Mouse (Mus musculus) left cerebral cortex, adult 2 months (tissue): ENCODE measurements around the gene Sulf2. TPM values are rescaled to one million over a fixed set of nuclear protein-coding genes. Genes with fewer than 3 reads are reported as not detected.

Experiments used
- DNase-seq, 2 experiments: peaks; one replicate each; pipeline ENCODE4 v3.0.0; 2021 to 2022; ENCODE audit warnings: low spot score in 2 of 2, mixed read lengths in 1 of 2; ENCODE audit errors: extremely low spot score in 1 of 2
- H3K27ac ChIP-seq: fragments of 200-600 bp; 2 replicates; pipeline ENCODE4 v1.8.1; 2022
- H3K4me3 ChIP-seq: fragments of 200-600 bp; 2 replicates; pipeline ENCODE4 v1.8.1; 2022
- CTCF ChIP-seq: fragments of 200-600 bp; IDR thresholded peaks from 2 replicates; pipeline ENCODE4 v1.8.1; 2022; ENCODE audit warnings: antibody characterized with exemption, mild to moderate bottlenecking, moderate library complexity
- intact Hi-C: fragments of 180-260 bp; cut with DNase I; formaldehyde crosslinking; loops from one replicate; pipeline ENCODE4 v1.15.1; 2025
- total RNA-seq, 2 experiments: library from RNA; stranded (reverse); gene quantifications; 2 replicates each; pipeline ENCODE4 v1.2.3; 2021

Gene Sulf2
- total RNA-seq, 2 experiments from 2014 or later, result 100 to 102 TPM

DNA sequence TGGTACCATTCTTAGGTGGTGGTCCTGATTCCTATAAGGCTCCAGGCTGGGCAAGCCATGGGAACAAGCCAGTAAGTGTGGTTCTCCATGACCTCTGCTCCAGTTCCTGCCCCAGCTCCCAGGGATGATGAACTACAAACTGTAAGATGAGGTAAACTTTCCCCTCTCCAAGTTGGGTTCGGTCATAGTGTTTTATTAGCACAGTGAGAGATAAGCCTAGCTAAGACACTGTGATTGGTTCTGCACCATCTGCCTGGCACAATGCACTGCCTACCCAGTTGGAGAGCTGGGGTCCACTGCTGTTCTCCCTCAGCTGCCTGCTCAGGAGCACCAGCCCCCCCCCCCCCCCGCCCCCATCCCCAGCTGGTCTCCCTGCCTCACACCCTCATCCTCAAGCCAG, 30.4 kb downstream of the Sulf2 start:
- no peak overlapping the region for H3K4me3 ChIP-seq
- no peak overlapping the region for H3K27ac ChIP-seq
- no peak for TF ChIP-seq CTCF
- intact Hi-C loops, result no loop called here
- DNase-seq, result no peak

DNA sequence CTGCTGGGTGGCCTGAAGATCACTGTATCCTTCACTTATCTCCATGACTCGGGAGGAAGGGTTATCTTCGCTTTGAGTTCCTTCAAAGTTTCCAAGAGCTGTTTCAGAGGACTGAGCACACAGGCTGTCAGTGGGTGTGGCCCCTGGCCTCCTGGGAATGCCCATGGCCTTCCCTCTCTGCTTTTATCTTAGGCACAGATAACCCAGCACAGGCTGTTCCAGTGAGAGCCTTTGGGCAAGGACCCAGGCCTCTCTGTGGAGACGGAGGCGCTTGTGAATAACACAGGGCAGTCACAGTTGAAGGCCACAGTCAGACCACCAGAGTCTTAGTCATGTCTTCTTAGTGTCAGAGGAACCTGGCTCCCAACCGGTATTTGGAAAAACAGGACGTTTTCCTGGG, 32.7 kb downstream of the Sulf2 start:
- intact Hi-C loops, result no loop called here

GRCm38 (mm10) chr2:166121681-166122355, 33.6 kb downstream of the Sulf2 start:
- Histone ChIP-seq H3K4me3 (no peak overlapping the region), H3K27ac (no peak overlapping the region)
- TF ChIP-seq CTCF, result no peak
- intact Hi-C loops, result no loop called here
- no peak for DNase-seq

More for the DNA sequence above, 32.7 kb downstream of the Sulf2 start:
- DNase-seq, result no peak
- no peak for TF ChIP-seq CTCF
- no peak overlapping the region for H3K27ac ChIP-seq
- no peak overlapping the region for H3K4me3 ChIP-seq

DNA sequence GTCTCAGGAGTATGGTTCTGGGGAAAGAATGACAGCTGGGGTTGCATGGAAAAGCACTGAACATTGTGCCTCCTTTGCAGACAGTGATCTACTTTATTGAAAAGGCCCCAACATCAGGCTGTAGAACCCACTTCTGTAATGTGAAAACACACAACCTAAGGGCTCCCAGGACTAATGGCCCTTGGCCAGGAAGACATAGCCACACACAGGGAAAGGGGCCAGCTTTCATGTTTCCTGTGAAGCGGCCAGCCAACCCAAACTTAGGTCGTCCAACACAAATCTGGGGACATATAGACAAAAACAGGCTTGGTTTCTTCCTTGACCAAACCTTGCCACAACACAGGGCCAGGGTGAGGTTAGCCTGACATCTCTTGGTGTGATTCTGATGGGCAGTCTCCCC, 35.5 kb downstream of the Sulf2 start:
- no peak overlapping the region for H3K4me3 ChIP-seq
- intact Hi-C loops, result no loop called here
- no peak for DNase-seq
- H3K27ac ChIP-seq, result no peak overlapping the region
- no peak for TF ChIP-seq CTCF

GRCm38 (mm10) chr2:166116704-166117103, 38.8 kb downstream of the Sulf2 start:
- H3K27ac ChIP-seq, result no peak overlapping the region
- TF ChIP-seq CTCF, result no peak
- H3K4me3 ChIP-seq, result no peak overlapping the region
- no peak for DNase-seq
- intact Hi-C loops, result no loop called here

DNA sequence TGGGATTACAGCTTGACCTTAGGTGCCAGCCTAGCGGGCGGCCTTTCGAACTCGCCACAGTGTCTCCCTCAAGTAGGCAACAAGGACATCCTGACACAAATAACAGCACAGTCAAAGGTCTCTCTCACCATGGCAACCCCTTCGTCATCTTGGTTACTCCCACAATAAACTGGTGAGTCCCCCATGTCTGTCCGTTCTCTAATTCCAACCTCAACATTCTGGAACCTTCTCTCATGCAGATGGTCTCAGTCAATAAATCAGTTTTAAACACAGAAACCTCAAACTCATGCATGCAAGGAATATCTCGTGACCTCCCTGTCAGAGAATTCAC, 39.2 kb downstream of the Sulf2 start:
- Histone ChIP-seq H3K27ac (no peak overlapping the region), H3K4me3 (no peak overlapping the region)
- DNase-seq, result no peak
- no peak for TF ChIP-seq CTCF
- intact Hi-C loops, result no loop called here

- no peak for TF ChIP-seq CTCF
- intact Hi-C loops, result no loop called here
- Histone ChIP-seq H3K4me3 (no peak overlapping the region), H3K27ac (no peak overlapping the region)
- DNase-seq, result no peak
These were observed 39.7 kb downstream of the Sulf2 start for GRCm38 (mm10) chr2:166115571-166116277.

DNA sequence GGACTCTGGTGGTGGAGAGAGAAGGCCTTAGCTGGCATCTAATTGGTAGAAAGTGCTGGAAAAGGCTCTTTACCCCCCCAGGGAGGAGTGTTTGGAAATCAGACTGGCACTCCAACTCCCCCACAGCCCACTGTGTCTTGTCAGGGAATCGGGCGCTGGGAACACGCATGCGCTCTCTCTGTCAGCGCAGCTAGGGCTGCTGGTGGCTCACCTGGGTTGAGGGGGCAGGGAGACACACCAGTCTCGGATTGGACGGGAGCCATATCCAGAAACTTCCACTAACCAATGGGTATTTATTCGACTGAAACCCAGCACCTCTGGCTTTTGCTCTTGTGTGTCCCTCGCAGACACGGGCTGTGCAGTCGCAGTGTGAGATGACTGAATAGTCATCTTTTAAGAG, 42.5 kb downstream of the Sulf2 start:
- Histone ChIP-seq H3K4me3 (no peak overlapping the region), H3K27ac (no peak overlapping the region)
- TF ChIP-seq CTCF, result no peak
- DNase-seq, result no peak
- intact Hi-C loops, result no loop called here

DNA sequence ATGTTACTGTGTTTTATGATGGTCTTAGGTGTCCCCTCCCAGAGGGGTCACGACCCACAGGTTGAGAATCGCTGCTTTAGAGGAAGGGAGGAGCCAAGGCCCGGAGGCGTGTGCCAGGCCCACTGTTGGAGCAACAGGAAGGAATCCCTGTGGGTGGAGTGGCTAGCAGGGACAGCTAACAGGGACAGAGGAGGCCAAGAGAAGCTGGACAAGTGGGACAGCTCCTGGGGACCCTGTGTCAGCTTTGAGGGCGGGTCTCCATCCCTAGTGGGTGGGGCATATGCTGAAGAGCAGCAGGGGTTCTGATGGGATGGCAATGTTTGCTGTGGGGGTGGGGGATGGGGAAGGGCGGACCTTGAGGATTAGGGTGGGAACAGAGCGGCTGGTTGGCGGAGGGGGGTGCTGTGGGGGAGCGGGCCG, 43.6 kb downstream of the Sulf2 start:
- Histone ChIP-seq H3K27ac (no peak overlapping the region), H3K4me3 (no peak overlapping the region)
- no peak for TF ChIP-seq CTCF
- intact Hi-C loops, result no loop called here
- no peak for DNase-seq

DNA sequence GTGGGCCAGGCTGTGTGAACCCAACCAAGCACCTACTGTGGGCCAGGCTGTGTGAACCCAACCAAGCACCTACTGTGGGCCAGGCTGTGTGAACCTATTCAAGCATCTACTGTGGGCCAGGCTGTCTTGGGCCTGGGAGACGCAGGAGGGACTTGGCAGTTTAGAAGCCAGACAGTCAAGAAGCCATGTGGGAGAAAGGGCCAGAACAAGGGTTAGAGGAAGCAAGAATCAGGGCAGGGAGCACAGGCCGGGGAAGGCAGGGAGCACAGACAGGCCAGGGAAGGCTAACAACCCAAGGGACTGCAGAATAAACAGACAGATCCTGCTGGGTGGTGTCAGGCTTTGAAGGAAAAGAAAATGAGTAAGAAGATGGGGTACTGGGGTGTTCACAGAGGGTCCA, 44.2 kb downstream of the Sulf2 start:
- intact Hi-C loops, result no loop called here
- TF ChIP-seq CTCF, result no peak
- DNase-seq, result no peak
- Histone ChIP-seq H3K4me3 (no peak overlapping the region), H3K27ac (no peak overlapping the region)

- DNase-seq, result no peak
- no peak for TF ChIP-seq CTCF
- intact Hi-C loops, result no loop called here
- Histone ChIP-seq H3K27ac (no peak overlapping the region; the same call in 1 of the 2 replicates), H3K4me3 (no peak overlapping the region)
These were observed 44.7 kb downstream of the Sulf2 start for GRCm38 (mm10) chr2:166110764-166111163.

- TF ChIP-seq CTCF, result peak; percentile 96
- H3K27ac ChIP-seq, result peak overlapping the region; percentile 57
- no peak overlapping the region for H3K4me3 ChIP-seq
- intact Hi-C loops, result loop anchor here (2.0 to 5.0 kb wide), 3 partner anchors 44 to 456 kb away; no protein-coding TSS in a partner anchor
- DNase-seq, result peak; percentile 80 to 85
These were observed 47.1 kb downstream of the Sulf2 start for GRCm38 (mm10) chr2:166108326-166108725.

- DNase-seq, result no peak
- Histone ChIP-seq H3K4me3 (no peak overlapping the region), H3K27ac (peak overlapping the region; percentile 57; the same call in 1 of the 2 replicates)
- TF ChIP-seq CTCF, result no peak
- intact Hi-C loops, result loop anchor here (2.0 to 5.0 kb wide), 3 partner anchors 45 to 457 kb away; no protein-coding TSS in a partner anchor
These were observed 47.6 kb downstream of the Sulf2 start for GRCm38 (mm10) chr2:166107911-166108310.
